Mouse (Mus musculus) 3T3-L1 (cell line): Measurements from ENCODE around the gene Igf1.

Experiments
- DNase-seq: peaks from one replicate; pipeline ENCODE4 v3.0.0-alpha.2; 2015; ENCODE audit warnings: low read depth, low spot score

Igf1 gene

GRCm38 (mm10) chr10:87858013-87858806 lies at the start of gene Igf1:
Igf1 (plus strand) TSS chr10:87858265.
- DNase-seq, result peak; percentile 25

GRCm38 (mm10) chr10:87812157-87813072 lies 45.6 kb upstream of the Igf1 start:
- DNase-seq, result peak; percentile 59

GRCm38 (mm10) chr10:87813073-87813590 lies 44.9 kb upstream of the Igf1 start:
- no peak for DNase-seq

GRCm38 (mm10) chr10:87816861-87817260 lies 41.2 kb upstream of the Igf1 start:
- DNase-seq, result peak; percentile 45

GRCm38 (mm10) chr10:87817786-87818185 lies 40.3 kb upstream of the Igf1 start:
- no peak for DNase-seq

- no peak for DNase-seq
Observed at GRCm38 (mm10) chr10:87821906-87822305, 36.2 kb upstream of the Igf1 start.

GRCm38 (mm10) chr10:87830012-87830411 lies 28.1 kb upstream of the Igf1 start:
- no peak for DNase-seq

- no peak for DNase-seq
Observed at GRCm38 (mm10) chr10:87830639-87831038, 27.4 kb upstream of the Igf1 start.

- DNase-seq, result no peak
Observed at GRCm38 (mm10) chr10:87832101-87832500, 26.0 kb upstream of the Igf1 start.

- no peak for DNase-seq
Observed at GRCm38 (mm10) chr10:87839454-87839853, 18.6 kb upstream of the Igf1 start.

- no peak for DNase-seq
Observed at GRCm38 (mm10) chr10:87842501-87842900, 15.6 kb upstream of the Igf1 start.

- DNase-seq, result no peak
Observed at GRCm38 (mm10) chr10:87844917-87845552, 13.0 kb upstream of the Igf1 start.

- DNase-seq, result no peak
Observed at GRCm38 (mm10) chr10:87847882-87848281, 10.2 kb upstream of the Igf1 start.

GRCm38 (mm10) chr10:87848419-87848818 lies 9.6 kb upstream of the Igf1 start:
- no peak for DNase-seq

- DNase-seq, result no peak
Observed at GRCm38 (mm10) chr10:87851492-87851891, 6.6 kb upstream of the Igf1 start.

GRCm38 (mm10) chr10:87854408-87854807 lies 3.7 kb upstream of the Igf1 start:
- DNase-seq, result peak; percentile 79

- no peak for DNase-seq
Observed at GRCm38 (mm10) chr10:87855423-87856122, 2.5 kb upstream of the Igf1 start.

GRCm38 (mm10) chr10:87857215-87857955 lies 680 bp upstream of the Igf1 start:
- DNase-seq, result no peak

- peak; percentile 81 for DNase-seq
Observed at GRCm38 (mm10) chr10:87858939-87859338, 874 bp downstream of the Igf1 start.

GRCm38 (mm10) chr10:87859453-87859852 lies 1.4 kb downstream of the Igf1 start:
- peak; percentile 52 for DNase-seq
